21 mouse cellular contexts compared by ENCODE assay signal in the genomic region with DNA sequence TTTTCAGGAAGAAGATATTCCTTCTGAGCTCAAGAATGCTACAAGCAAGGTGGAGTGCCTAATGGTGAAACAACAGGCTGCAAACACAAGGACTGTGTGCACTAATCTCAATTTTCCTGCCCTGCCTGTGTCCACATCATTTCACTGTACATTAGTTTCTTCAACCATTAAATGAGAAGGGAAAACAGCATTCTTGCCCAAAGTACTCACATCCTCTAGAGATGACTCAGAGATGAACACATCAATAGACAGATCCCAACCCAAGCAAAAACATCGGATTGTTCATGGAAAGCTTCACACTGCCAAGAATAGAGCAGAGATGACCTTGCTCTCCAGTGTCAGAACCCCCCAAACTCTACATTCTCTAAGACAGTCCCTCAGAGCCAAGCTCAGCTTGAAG.
DNase-seq lines count a peak whose midpoint lies in the region; TF ChIP-seq lines count a peak whose summit lies in the region.
"Had no signal": no experiment of that assay in that cellular context is flagged by ENCODE, and none has a peak within 500 bp of the region (broad histone marks: within the 10 kb centered on the region; RNA-seq: fewer than 3 reads in every experiment).

No protein-coding gene starts in this region.

- peak overlapping the region; percentile 82; the same call in 1 of the 2 replicates for H3K27ac ChIP-seq in embryonic fibroblast, embryonic 13.5 days (ENCODE audit: insufficient read depth, low read length)
- H3K27ac ChIP-seq: embryonic facial prominence, embryonic 13.5 days; forebrain, embryonic 10.5 days; gastrocnemius, adult 2 months; heart, embryonic 10.5 days; hindbrain, embryonic 12.5 days had no signal

- TF ChIP-seq POLR2A in embryonic fibroblast, embryonic 13.5 days (IDR thresholded peaks at IDR 0.05; ENCODE audit: low read depth, low read length), result no peak

- no peaks in the 10 kb centered on the region for H3K79me3 ChIP-seq in C2C12 (ENCODE audit: low read depth)

- H3K79me2 ChIP-seq in C2C12 (ENCODE audit: control insufficient read depth, insufficient read depth), result no peaks in the 10 kb centered on the region

- H3K4me3 ChIP-seq in C2C12 (ENCODE audit: insufficient read depth, poor library complexity, severe bottlenecking), result no peak overlapping the region
- no peak overlapping the region for H3K4me3 ChIP-seq in embryonic fibroblast, embryonic 13.5 days (ENCODE audit: insufficient read depth, low read length)
- H3K4me3 ChIP-seq: embryonic facial prominence, embryonic 13.5 days; erythroblast, embryonic 14.5 days; forebrain, embryonic 10.5 days; gastrocnemius, adult 2 months; heart, embryonic 10.5 days; hindbrain, embryonic 12.5 days had no signal

- TF ChIP-seq CTCF in C2C12 (IDR thresholded peaks at IDR 0.05; ENCODE audit: control insufficient read depth, insufficient read depth, insufficient read length), result no peak
- TF ChIP-seq CTCF in embryonic fibroblast, embryonic 13.5 days (IDR thresholded peaks at IDR 0.05; ENCODE audit: borderline replicate concordance, insufficient read depth, low read length), result no peak

- H3K4me1 ChIP-seq in embryonic fibroblast, embryonic 13.5 days (ENCODE audit: control insufficient read depth, insufficient read depth, low read length), result no peaks in the 10 kb centered on the region
- H3K4me1 ChIP-seq: embryonic facial prominence, embryonic 13.5 days; forebrain, embryonic 10.5 days; heart, embryonic 10.5 days; hindbrain, embryonic 12.5 days had no signal

- H3K27me3 ChIP-seq in C2C12 (ENCODE audit: control insufficient read depth, insufficient read depth, insufficient read length), result no peaks in the 10 kb centered on the region
- H3K27me3 ChIP-seq: embryonic facial prominence, embryonic 13.5 days; hindbrain, embryonic 12.5 days had no signal

- DNase-seq in lung, postnatal 10 days, result peak; percentile 2
- no peak for DNase-seq in lung, postnatal 14 days
- DNase-seq in 3134 (ENCODE audit: extremely low read depth, insufficient read length, low spot score), result peak; percentile 22
- DNase-seq in thymus, adult 18-20 months, result no peak
- DNase-seq in kidney, adult 18-20 months, result no peak
- DNase-seq: adrenal gland, postnatal 14 days; B cell, adult 2 months; cerebellum, adult 11-12 months; cerebellum, adult 9-10 months; cerebellum, postnatal 25 days; gastrocnemius, adult 2 months; heart, adult 18-20 months; heart, postnatal 10 days; heart, postnatal 4 days had no signal

- no peak overlapping the region for H3ac ChIP-seq in C2C12 (ENCODE audit: control insufficient read depth, insufficient read length, low read depth)

- no peaks in the 10 kb centered on the region for H3K36me3 ChIP-seq in C2C12 (ENCODE audit: control insufficient read depth, insufficient read depth)
- H3K36me3 ChIP-seq: embryonic facial prominence, embryonic 13.5 days; forebrain, embryonic 10.5 days; heart, embryonic 10.5 days; hindbrain, embryonic 12.5 days had no signal

TF ChIP-seq in C2C12, 6 proteins besides CTCF, POLR2A, EP300 and RAD21:
- no peak for TF ChIP-seq MAX (IDR thresholded peaks at IDR 0.05)
- TF ChIP-seq MYOG (IDR thresholded peaks at IDR 0.05; ENCODE audit: control insufficient read depth, extremely low read depth, insufficient read length), result no peak
- peak; percentile 38 for TF ChIP-seq FOSL1 (IDR thresholded peaks at IDR 0.05; ENCODE audit: insufficient read depth, low read length, poor library complexity, severe bottlenecking)
- no peak for TF ChIP-seq MYOD1 (IDR thresholded peaks at IDR 0.05; ENCODE audit: control insufficient read depth, insufficient read length, low read depth)

Comparison
In these comparisons a context has a peak if more than half of its experiments do, and no peak if none do; other contexts are left out.
1. DNase-seq: peak in lung, postnatal 10 days (single experiment) and 3134 (single experiment); none in lung, postnatal 14 days (single experiment), thymus, adult 18-20 months (0 of 2) and kidney, adult 18-20 months (single experiment).